Mouse (Mus musculus): Measurements from ENCODE around the gene Chp1. TPM values are rescaled to one million over a fixed set of nuclear protein-coding genes. Genes with fewer than 3 reads are reported as not detected.
"Not testable (repeated sequence)": the region's sequence is repeated elsewhere in the genome, so short reads cannot be mapped to it uniquely, and the experiment has no call there.

Gene Chp1
- polyA plus RNA-seq, 1 experiment, result 90.0 TPM

DNA sequence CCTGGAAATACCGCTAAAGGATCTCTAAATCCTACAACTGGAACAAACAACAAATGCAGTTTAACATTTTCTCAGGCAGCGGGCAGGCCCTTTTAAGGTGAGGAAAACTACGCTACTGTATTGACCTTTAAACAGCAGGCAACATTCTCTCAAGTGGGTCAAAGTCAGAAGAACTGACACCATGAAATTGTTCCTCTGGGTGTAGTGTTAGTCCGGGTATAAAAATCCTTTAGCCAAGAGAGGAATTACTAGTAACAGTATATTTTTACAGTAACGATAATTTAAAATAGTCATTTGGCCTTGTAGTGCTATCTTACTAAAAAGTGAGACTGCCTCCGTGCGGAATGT lies 46.2 kb downstream of the Chp1 start:
- TF ChIP-seq POLR2A (IDR thresholded peaks at IDR 0.05; ENCODE audit: borderline replicate concordance, low read depth, low read length) (no peak), CTCF (IDR thresholded peaks at IDR 0.05; ENCODE audit: low read depth, low read length) (no peak)
- peak overlapping the region; percentile 65 for H3K27ac ChIP-seq (ENCODE audit: insufficient read depth, low read depth, low read length)
- peaks cover 12% of the 10 kb centered on the region for H3K4me1 ChIP-seq (ENCODE audit: control insufficient read depth, insufficient read depth, low read length)
- H3K4me3 ChIP-seq (ENCODE audit: insufficient read depth, low read length), result peak overlapping the region; percentile 18; the same call in 1 of the 2 replicates

DNA sequence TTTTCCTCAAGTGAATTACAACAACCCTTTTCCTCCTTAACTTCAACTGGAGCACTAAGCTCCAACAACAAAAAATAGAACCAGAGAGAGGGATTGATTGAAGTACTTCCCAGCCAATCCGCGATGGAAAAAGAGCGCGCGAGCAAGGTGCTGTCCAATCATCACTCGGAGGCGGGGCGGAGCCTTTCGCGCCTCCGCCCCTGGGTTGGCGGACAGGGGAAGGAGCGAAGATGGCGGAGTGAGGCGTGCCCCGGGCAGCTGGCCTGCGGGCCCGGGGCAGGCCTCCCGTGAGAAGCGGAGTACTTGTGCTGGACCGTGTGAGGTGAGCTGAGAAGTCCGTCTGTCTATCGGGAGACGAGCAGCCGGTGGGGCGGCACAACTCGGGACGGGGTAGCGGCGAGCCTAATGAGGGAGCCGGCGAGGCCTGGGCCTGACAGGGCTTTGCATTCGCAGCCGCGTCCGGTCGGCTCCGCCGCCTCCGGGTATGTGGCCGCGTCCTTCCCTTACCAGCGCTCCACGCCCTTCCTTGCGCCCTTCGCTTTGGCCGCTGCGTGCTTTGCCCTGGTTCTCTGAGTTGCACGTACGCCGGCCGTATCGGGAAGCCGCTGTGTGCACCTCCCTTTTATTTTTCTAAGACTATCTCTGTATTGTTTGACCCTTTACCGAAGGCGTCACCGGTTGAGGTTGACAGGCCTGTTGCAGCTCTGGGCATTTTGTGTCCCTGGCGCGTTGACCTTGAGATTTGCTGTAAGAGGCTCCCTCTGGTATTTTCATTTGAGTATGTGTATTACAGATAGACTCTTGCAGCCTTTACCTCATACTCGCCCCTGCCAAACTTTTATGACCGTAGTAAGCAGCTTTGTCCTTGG lies 46.9 kb downstream of the Chp1 start:
- TF ChIP-seq CTCF (IDR thresholded peaks at IDR 0.05; ENCODE audit: low read depth, low read length) (no peak), POLR2A (IDR thresholded peaks at IDR 0.05; ENCODE audit: borderline replicate concordance, low read depth, low read length) (no peak; the same call in 1 of the 2 replicates)
- Histone ChIP-seq H3K4me3 (ENCODE audit: insufficient read depth, low read length) (peak overlapping the region; percentile 86), H3K4me1 (ENCODE audit: control insufficient read depth, insufficient read depth, low read length) (peaks cover 12% of the 10 kb centered on the region), H3K27ac (ENCODE audit: insufficient read depth, low read depth, low read length) (peak overlapping the region; percentile 65)

DNA sequence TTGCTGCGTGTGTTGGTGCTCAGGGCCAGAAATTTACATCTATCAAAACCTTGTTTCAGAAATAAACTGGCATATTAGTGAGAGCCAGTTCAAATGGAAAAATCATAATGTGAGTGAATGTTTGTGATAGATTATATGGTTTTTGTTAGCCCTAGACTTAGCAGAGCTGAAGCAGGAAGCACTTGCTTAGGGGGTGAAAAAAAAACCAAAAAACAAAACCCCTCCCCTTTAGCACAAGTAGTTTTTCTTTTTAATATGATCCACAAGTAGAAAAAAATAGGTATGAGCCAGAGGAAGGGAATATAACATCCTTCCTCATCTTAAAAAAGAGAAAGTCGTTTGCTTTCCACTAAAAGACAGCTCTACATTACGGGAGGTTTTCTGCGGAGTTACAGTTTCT lies 47.8 kb downstream of the Chp1 start:
- H3K4me3 ChIP-seq (ENCODE audit: insufficient read depth, low read length), result peak overlapping the region; percentile 86
- H3K4me1 ChIP-seq (ENCODE audit: control insufficient read depth, insufficient read depth, low read length), result peaks cover 12% of the 10 kb centered on the region
- no peak overlapping the region for H3K27ac ChIP-seq (ENCODE audit: insufficient read depth, low read depth, low read length)
- TF ChIP-seq CTCF (IDR thresholded peaks at IDR 0.05; ENCODE audit: low read depth, low read length), result no peak
- TF ChIP-seq POLR2A (IDR thresholded peaks at IDR 0.05; ENCODE audit: borderline replicate concordance, low read depth, low read length), result no peak

DNA sequence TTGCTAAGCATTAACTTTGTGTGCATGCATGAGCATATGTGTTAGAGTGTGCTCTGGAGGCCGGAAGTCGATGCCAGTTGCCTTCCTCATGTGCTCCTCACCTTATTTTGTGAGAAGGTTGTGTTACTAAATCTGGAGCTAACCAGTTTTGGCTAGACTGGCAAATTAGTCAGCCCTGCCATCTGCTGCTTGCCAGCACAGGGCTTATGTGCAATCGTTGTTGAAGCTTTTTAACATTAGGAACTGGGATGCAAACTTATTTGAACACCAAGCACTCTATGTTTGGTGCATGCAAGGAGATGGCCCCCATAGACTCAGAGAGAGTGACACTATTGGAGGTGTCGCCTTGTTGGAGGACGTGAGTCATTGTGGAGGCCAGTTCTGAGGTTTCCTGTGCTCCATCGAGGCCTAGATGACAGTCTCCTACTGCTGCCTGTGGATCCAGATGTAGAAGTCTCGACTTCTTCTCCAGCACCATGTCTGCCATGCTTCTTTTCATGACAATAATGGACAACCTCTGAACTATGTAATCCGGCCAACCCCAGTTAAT lies 49.4 kb downstream of the Chp1 start:
- Histone ChIP-seq H3K4me1 (ENCODE audit: control insufficient read depth, insufficient read depth, low read length) (peaks cover 14% of the 10 kb centered on the region), H3K4me3 (ENCODE audit: insufficient read depth, low read length) (no peak overlapping the region), H3K27ac (ENCODE audit: insufficient read depth, low read depth, low read length) (no peak overlapping the region)
- TF ChIP-seq POLR2A (IDR thresholded peaks at IDR 0.05; ENCODE audit: borderline replicate concordance, low read depth, low read length), result no peak
- no peak for TF ChIP-seq CTCF (IDR thresholded peaks at IDR 0.05; ENCODE audit: low read depth, low read length)

DNA sequence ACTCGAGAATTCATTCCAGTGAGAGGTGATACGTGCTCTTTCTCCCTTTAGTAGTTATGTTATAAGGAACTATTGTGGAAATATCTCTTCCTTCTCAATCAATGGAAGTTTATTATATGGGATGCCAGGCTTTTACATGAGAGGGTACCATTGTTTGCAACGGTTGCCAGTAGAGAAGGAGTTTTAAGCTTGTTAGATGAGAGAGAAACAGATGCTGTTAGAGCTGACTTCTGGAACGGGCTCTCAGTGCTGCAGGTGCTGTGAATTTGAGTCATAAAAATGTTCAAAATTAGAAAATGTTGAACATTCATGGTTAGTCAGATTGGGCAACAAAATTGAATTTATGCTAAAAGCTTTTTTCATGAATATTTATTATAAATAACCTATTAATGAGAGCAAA lies 53.5 kb downstream of the Chp1 start:
- no peak overlapping the region for H3K4me3 ChIP-seq (ENCODE audit: insufficient read depth, low read length)
- H3K4me1 ChIP-seq (ENCODE audit: control insufficient read depth, insufficient read depth, low read length), result peaks cover 12% of the 10 kb centered on the region
- TF ChIP-seq POLR2A (IDR thresholded peaks at IDR 0.05; ENCODE audit: borderline replicate concordance, low read depth, low read length) (no peak), CTCF (IDR thresholded peaks at IDR 0.05; ENCODE audit: low read depth, low read length) (no peak)
- no peak overlapping the region for H3K27ac ChIP-seq (ENCODE audit: insufficient read depth, low read depth, low read length)

DNA sequence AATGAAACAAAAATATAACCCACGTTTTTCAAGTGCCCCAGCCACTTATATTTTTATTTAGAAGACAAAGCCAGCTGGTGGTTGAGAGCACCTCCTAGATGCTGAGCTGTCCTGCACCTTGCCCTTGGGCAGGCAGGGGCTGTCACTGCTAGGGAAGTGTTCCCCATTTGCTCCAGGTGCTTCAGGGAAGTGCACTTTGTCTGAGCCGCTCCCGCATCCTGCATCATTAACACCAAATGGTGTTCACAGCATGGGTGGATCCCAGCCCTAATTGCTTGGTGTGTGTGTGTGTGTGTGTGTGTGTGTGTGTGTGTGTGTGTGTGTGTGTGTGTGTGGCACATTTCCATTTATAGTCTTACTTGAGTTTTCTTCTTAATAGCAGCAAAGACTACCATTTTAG lies 54.1 kb downstream of the Chp1 start:
- not testable (repeated sequence) for H3K4me3 ChIP-seq (ENCODE audit: insufficient read depth, low read length)
- H3K4me1 ChIP-seq (ENCODE audit: control insufficient read depth, insufficient read depth, low read length), result peaks cover 12% of the 10 kb centered on the region

DNA sequence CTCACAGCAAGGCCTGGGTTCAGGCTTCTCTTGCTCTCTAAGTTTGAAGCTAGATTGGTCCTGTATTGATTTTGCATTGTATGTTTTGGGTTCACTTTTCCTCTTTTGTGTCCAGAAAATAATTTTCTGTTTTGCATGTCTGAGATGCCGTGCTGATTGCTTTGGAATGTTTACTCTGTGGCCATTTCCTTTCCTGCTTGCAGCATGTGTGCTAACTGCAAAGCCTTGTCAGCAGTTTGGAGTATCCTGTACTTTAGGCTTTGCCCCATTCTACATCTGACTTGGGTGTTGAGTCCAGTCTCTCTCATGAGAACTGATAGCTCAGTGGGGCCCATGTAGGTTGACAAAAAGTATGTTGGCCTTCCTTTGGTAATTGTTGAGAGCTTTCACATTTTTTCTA lies 55.0 kb downstream of the Chp1 start:
- H3K27ac ChIP-seq (ENCODE audit: insufficient read depth, low read depth, low read length), result no peak overlapping the region
- peaks cover 5% of the 10 kb centered on the region; the same call in 1 of the 2 replicates for H3K4me1 ChIP-seq (ENCODE audit: control insufficient read depth, insufficient read depth, low read length)
- TF ChIP-seq CTCF (IDR thresholded peaks at IDR 0.05; ENCODE audit: low read depth, low read length), result no peak
- TF ChIP-seq POLR2A (IDR thresholded peaks at IDR 0.05; ENCODE audit: borderline replicate concordance, low read depth, low read length), result no peak
- no peak overlapping the region for H3K4me3 ChIP-seq (ENCODE audit: insufficient read depth, low read length)

More for the DNA sequence above, 54.1 kb downstream of the Chp1 start:
- not testable (repeated sequence) for H3K27ac ChIP-seq (ENCODE audit: insufficient read depth, low read depth, low read length)

DNA sequence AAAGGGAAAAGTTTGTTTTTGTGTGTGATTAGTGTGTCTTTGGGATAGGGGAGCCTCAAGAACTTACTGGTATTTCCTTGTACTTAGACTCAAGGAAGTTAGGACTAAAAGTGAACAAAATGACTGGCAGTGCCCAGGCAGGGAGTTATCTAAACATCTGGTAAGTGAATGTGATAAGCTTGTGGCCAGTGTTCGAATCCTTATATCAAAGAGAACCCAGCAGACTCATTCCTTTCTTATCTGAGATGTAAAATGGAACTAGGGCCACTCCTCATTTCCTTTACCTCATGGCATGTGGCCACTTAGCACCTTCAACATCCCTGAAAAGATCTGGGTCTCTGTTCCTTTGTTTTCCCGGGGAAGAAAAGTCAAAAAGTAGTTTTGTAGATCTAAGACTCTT lies 56.4 kb downstream of the Chp1 start:
- Histone ChIP-seq H3K4me3 (ENCODE audit: insufficient read depth, low read length) (no peak overlapping the region), H3K27ac (ENCODE audit: insufficient read depth, low read depth, low read length) (no peak overlapping the region), H3K4me1 (ENCODE audit: control insufficient read depth, insufficient read depth, low read length) (peaks cover 5% of the 10 kb centered on the region; the same call in 1 of the 2 replicates)
- no peak for TF ChIP-seq CTCF (IDR thresholded peaks at IDR 0.05; ENCODE audit: low read depth, low read length)
- TF ChIP-seq POLR2A (IDR thresholded peaks at IDR 0.05; ENCODE audit: borderline replicate concordance, low read depth, low read length), result no peak

DNA sequence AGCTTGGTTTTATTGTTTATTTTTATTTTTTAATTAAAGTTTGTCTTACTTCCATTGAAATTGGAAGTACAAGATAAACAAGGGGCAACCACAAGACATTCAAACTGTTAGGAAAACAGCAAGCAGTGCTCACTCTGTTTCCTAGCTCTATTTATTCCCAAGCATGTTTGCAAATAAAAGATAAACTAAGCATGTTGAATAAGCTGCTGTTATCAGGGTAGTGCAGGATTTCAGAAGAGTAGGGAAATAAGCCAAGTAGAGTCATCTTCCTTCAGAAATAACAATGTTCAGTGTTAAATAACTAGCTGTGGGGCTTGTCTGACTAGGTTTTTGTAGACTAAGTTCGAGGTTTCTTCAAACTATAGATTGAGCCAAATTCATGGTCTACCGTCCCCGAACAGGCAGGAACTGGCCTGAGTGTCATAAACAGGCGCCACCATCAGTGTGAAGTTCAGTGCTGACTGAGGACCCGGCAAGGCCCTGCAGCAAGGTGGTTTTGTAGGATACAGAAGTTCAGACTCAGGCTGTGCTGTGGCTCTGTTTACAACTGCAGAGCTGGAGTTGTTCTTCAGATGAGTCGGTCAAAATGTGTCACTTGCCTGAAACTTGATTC lies 58.0 kb downstream of the Chp1 start:
- no peak for TF ChIP-seq CTCF (IDR thresholded peaks at IDR 0.05; ENCODE audit: low read depth, low read length)
- no peak for TF ChIP-seq POLR2A (IDR thresholded peaks at IDR 0.05; ENCODE audit: borderline replicate concordance, low read depth, low read length)
- 0 out of 2 replicates have a peak, but pooled peaks cover 5% of the 10 kb centered on the region for H3K4me1 ChIP-seq (ENCODE audit: control insufficient read depth, insufficient read depth, low read length)
- H3K27ac ChIP-seq (ENCODE audit: insufficient read depth, low read depth, low read length), result no peak overlapping the region
- H3K4me3 ChIP-seq (ENCODE audit: insufficient read depth, low read length), result no peak overlapping the region

DNA sequence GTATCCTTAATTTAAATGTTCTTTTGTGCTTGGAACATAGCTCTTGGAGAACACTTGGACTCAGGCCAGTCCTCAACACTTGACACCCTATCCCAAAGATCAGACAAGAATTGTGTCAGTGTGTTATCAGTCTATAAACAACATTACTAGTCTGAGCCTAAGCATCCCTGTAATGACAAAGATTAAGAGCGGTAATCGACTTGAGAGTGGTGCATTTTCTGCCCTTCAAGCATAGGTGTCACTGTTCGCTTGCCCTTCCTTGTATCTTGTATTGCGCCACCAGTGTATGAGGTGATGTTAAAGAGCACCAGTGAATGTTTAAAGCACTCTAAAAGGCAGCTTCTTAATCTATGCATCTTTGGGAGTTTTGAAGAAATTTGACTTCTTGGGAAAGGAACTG lies 59.5 kb downstream of the Chp1 start:
- H3K4me3 ChIP-seq (ENCODE audit: insufficient read depth, low read length), result no peak overlapping the region
- peaks cover 8% of the 10 kb centered on the region; the same call in 1 of the 2 replicates for H3K4me1 ChIP-seq (ENCODE audit: control insufficient read depth, insufficient read depth, low read length)
- no peak overlapping the region for H3K27ac ChIP-seq (ENCODE audit: insufficient read depth, low read depth, low read length)
- no peak for TF ChIP-seq CTCF (IDR thresholded peaks at IDR 0.05; ENCODE audit: low read depth, low read length)
- TF ChIP-seq POLR2A (IDR thresholded peaks at IDR 0.05; ENCODE audit: borderline replicate concordance, low read depth, low read length), result no peak

All from bone marrow macrophage, adult 2 months (primary cell).